Mouse (Mus musculus): ENCODE measurements around the gene Stt3b.

Stt3b gene

GRCm38 (mm10) chr9:115210535-115210934 lies 99.7 kb downstream of the Stt3b start:
- DNase-seq, result no peak

- no peak for DNase-seq
These were observed 100.5 kb downstream of the Stt3b start for GRCm38 (mm10) chr9:115209737-115210136.

- DNase-seq, result peak; percentile 49 to 59
These were observed 104.0 kb downstream of the Stt3b start for GRCm38 (mm10) chr9:115206219-115206618.

GRCm38 (mm10) chr9:115205491-115205890 lies 104.7 kb downstream of the Stt3b start:
- no peak for DNase-seq

- no peak for DNase-seq
These were observed 107.1 kb downstream of the Stt3b start for GRCm38 (mm10) chr9:115203136-115203535.

- DNase-seq, result no peak
These were observed 109.0 kb downstream of the Stt3b start for GRCm38 (mm10) chr9:115201264-115201663.

GRCm38 (mm10) chr9:115200166-115200862 lies 109.9 kb downstream of the Stt3b start:
- DNase-seq, result no peak

- no peak for DNase-seq
These were observed 113.1 kb downstream of the Stt3b start for GRCm38 (mm10) chr9:115197082-115197481.

GRCm38 (mm10) chr9:115192890-115193289 lies 117.3 kb downstream of the Stt3b start:
- no peak for DNase-seq

All from cerebellum, postnatal 10 days (tissue).